ENCODE assay signal across 8 mouse cellular contexts in genomic region chr17:33757231-33757630, GRCm38 (mm10). TPM values are rescaled to one million over a fixed set of nuclear protein-coding genes. Genes with fewer than 3 reads are reported as not detected.
DNase-seq lines count a peak whose midpoint lies in the region; ATAC-seq lines count a peak whose summit lies in the region.

No protein-coding gene starts in this region.

- H3K9ac ChIP-seq in embryonic facial prominence, embryonic 12.5 days = no peak overlapping the region; the same call in 1 of the 2 replicates
- H3K9ac ChIP-seq in kidney, embryonic 14.5 days (ENCODE audit: low read depth, low read length) = peak overlapping the region; percentile 24; the same call in 1 of the 2 replicates
- H3K9ac ChIP-seq in neural tube, embryonic 15.5 days (replicated peaks) = 0 out of 2 replicates have a peak overlapping the region, but pooled peaks have one; percentile 15

- peak overlapping the region; percentile 18; the same call in 1 of the 2 replicates for H3K27ac ChIP-seq in embryonic facial prominence, embryonic 12.5 days
- H3K27ac ChIP-seq in embryonic facial prominence, embryonic 10.5 days (replicated peaks) = no peak overlapping the region
- H3K27ac ChIP-seq in kidney, embryonic 14.5 days (ENCODE audit: low read depth, low read length) = no peak overlapping the region
- 0 out of 2 replicates have a peak overlapping the region, but pooled peaks have one; percentile 13 for H3K27ac ChIP-seq in neural tube, embryonic 15.5 days (replicated peaks)

- no peaks in the 10 kb centered on the region for H3K27me3 ChIP-seq in embryonic facial prominence, embryonic 12.5 days
- H3K27me3 ChIP-seq in embryonic facial prominence, embryonic 10.5 days (replicated peaks; ENCODE audit: low read depth, poor library complexity, severe bottlenecking) = no peaks in the 10 kb centered on the region
- no peaks in the 10 kb centered on the region for H3K27me3 ChIP-seq in kidney, embryonic 14.5 days (ENCODE audit: control insufficient read depth, insufficient read depth, low read length)
- H3K27me3 ChIP-seq in neural tube, embryonic 15.5 days (replicated peaks) = no peaks in the 10 kb centered on the region

- H3K9me3 ChIP-seq in embryonic facial prominence, embryonic 12.5 days = no peaks in the 10 kb centered on the region
- H3K9me3 ChIP-seq in embryonic facial prominence, embryonic 10.5 days = no peaks in the 10 kb centered on the region
- H3K9me3 ChIP-seq in kidney, embryonic 14.5 days (ENCODE audit: control insufficient read depth, low read length) = no peaks in the 10 kb centered on the region
- H3K9me3 ChIP-seq in neural tube, embryonic 15.5 days (replicated peaks) = no peaks in the 10 kb centered on the region

- peaks cover 40% of the 10 kb centered on the region for H3K4me1 ChIP-seq in embryonic facial prominence, embryonic 12.5 days
- H3K4me1 ChIP-seq in embryonic facial prominence, embryonic 10.5 days = peaks cover 46% of the 10 kb centered on the region
- H3K4me1 ChIP-seq in kidney, embryonic 14.5 days (ENCODE audit: control insufficient read depth, insufficient read depth, low read length) = peaks cover 28% of the 10 kb centered on the region; the same call in 1 of the 2 replicates
- peaks cover 71% of the 10 kb centered on the region for H3K4me1 ChIP-seq in neural tube, embryonic 15.5 days

- H3K4me2 ChIP-seq in embryonic facial prominence, embryonic 12.5 days (replicated peaks) = 0 out of 2 replicates have a peak overlapping the region, but pooled peaks have one; percentile 13
- no peak overlapping the region for H3K4me2 ChIP-seq in kidney, embryonic 14.5 days (replicated peaks; ENCODE audit: low read depth, low read length)
- H3K4me2 ChIP-seq in neural tube, embryonic 15.5 days = peak overlapping the region; percentile 17

- ATAC-seq in embryonic facial prominence, embryonic 12.5 days (ENCODE audit: insufficient number of reproducible peaks, insufficient read depth, low FRiP score, low TSS enrichment) = no peak
- no peak for ATAC-seq in kidney, embryonic 14.5 days (ENCODE audit: low FRiP score, low TSS enrichment)
- ATAC-seq in neural tube, embryonic 15.5 days (ENCODE audit: low FRiP score) = no peak
- no peak for ATAC-seq in monocyte, adult 5-6 weeks (replicated peaks; ENCODE audit: insufficient number of reproducible peaks, low FRiP score, low TSS enrichment, poor library complexity, severe bottlenecking)

- no peak for DNase-seq in embryonic facial prominence, embryonic 10.5 days (ENCODE audit: low spot score)
- peak; percentile 15 for DNase-seq in 3134 (ENCODE audit: extremely low read depth, insufficient read length, low spot score)
- peak; percentile 85 for DNase-seq in fat pad, adult 2 months (ENCODE audit: extremely low read depth, low read depth, low spot score)
- no peak for DNase-seq in testis, postnatal 10 days (ENCODE audit: low spot score)

- no peak overlapping the region for H3K4me3 ChIP-seq in embryonic facial prominence, embryonic 12.5 days
- H3K4me3 ChIP-seq in embryonic facial prominence, embryonic 10.5 days = no peak overlapping the region
- H3K4me3 ChIP-seq in kidney, embryonic 14.5 days (ENCODE audit: low read length) = no peak overlapping the region
- no peak overlapping the region for H3K4me3 ChIP-seq in neural tube, embryonic 15.5 days (replicated peaks)

- peaks cover 6% of the 10 kb centered on the region; the same call in 1 of the 2 replicates for H3K36me3 ChIP-seq in embryonic facial prominence, embryonic 12.5 days
- peaks cover 47% of the 10 kb centered on the region for H3K36me3 ChIP-seq in embryonic facial prominence, embryonic 10.5 days (replicated peaks)
- H3K36me3 ChIP-seq in kidney, embryonic 14.5 days (ENCODE audit: control insufficient read depth, insufficient read depth, low read length) = peaks cover 7% of the 10 kb centered on the region; the same call in 1 of the 2 replicates
- H3K36me3 ChIP-seq in neural tube, embryonic 15.5 days = no peaks in the 10 kb centered on the region

- 60% methylated on average over 4 of the region's 4 CpGs for WGBS in embryonic facial prominence, embryonic 12.5 days
- WGBS in embryonic facial prominence, embryonic 10.5 days = 69% methylated on average over 4 of the region's 4 CpGs
- 44% methylated on average over 4 of the region's 4 CpGs for WGBS in kidney, embryonic 14.5 days
- WGBS in neural tube, embryonic 15.5 days = 57% methylated on average over 4 of the region's 4 CpGs

RNA-seq across cellular contexts. Expression of gene Rab11b, which starts 3.1 kb away (rescaled TPM):
- 367 and 378 TPM in 2 replicates for polyA plus RNA-seq in embryonic facial prominence, embryonic 12.5 days (2016; fragmentation: Nextera tagmentation; extraction: Ambion mirVana)
- 342 and 347 TPM in 2 replicates for polyA plus RNA-seq in embryonic facial prominence, embryonic 10.5 days (2016; fragmentation: Nextera tagmentation; extraction: Ambion mirVana)
- 217 and 269 TPM in 2 replicates for polyA plus RNA-seq in kidney, embryonic 14.5 days (2014; fragmentation: Nextera tagmentation; extraction: Ambion mirVana)
- 519 and 596 TPM in 2 replicates for polyA plus RNA-seq in neural tube, embryonic 15.5 days (2015; fragmentation: Nextera tagmentation; extraction: Ambion mirVana)
- total RNA-seq in monocyte, adult 5-6 weeks (2017) = 41.4 to 78.7 TPM (median 59.2 TPM) in 3 replicates

RNA-seq across cellular contexts. Expression of gene Angptl4, which starts 24.4 kb away (rescaled TPM):
- polyA plus RNA-seq in embryonic facial prominence, embryonic 12.5 days (2016; fragmentation: Nextera tagmentation; extraction: Ambion mirVana) = 44.2 and 45.6 TPM in 2 replicates
- 33.4 and 39.0 TPM in 2 replicates for polyA plus RNA-seq in embryonic facial prominence, embryonic 10.5 days (2016; fragmentation: Nextera tagmentation; extraction: Ambion mirVana)
- polyA plus RNA-seq in kidney, embryonic 14.5 days (2014; fragmentation: Nextera tagmentation; extraction: Ambion mirVana) = 18.4 and 19.4 TPM in 2 replicates
- 21.6 and 23.3 TPM in 2 replicates for polyA plus RNA-seq in neural tube, embryonic 15.5 days (2015; fragmentation: Nextera tagmentation; extraction: Ambion mirVana)
- 0.29 to 1.2 TPM in 2 of 3 replicates, not detected in the other for total RNA-seq in monocyte, adult 5-6 weeks (2017)

RNA-seq across cellular contexts. Expression of gene March2, which starts 38.8 kb away (rescaled TPM):
- 44.7 and 47.1 TPM in 2 replicates for polyA plus RNA-seq in embryonic facial prominence, embryonic 12.5 days (2016; fragmentation: Nextera tagmentation; extraction: Ambion mirVana)
- 28.0 and 28.5 TPM in 2 replicates for polyA plus RNA-seq in embryonic facial prominence, embryonic 10.5 days (2016; fragmentation: Nextera tagmentation; extraction: Ambion mirVana)
- 31.2 and 46.1 TPM in 2 replicates for polyA plus RNA-seq in kidney, embryonic 14.5 days (2014; fragmentation: Nextera tagmentation; extraction: Ambion mirVana)
- 77.4 and 81.5 TPM in 2 replicates for polyA plus RNA-seq in neural tube, embryonic 15.5 days (2015; fragmentation: Nextera tagmentation; extraction: Ambion mirVana)
- total RNA-seq in monocyte, adult 5-6 weeks (2017) = 55.4 to 90.5 TPM (median 74.7 TPM) in 3 replicates

RNA-seq across cellular contexts. Expression of gene Kank3, which starts 53.1 kb away (rescaled TPM):
- 32.4 and 35.4 TPM in 2 replicates for polyA plus RNA-seq in embryonic facial prominence, embryonic 12.5 days (2016; fragmentation: Nextera tagmentation; extraction: Ambion mirVana)
- 25.4 and 29.5 TPM in 2 replicates for polyA plus RNA-seq in embryonic facial prominence, embryonic 10.5 days (2016; fragmentation: Nextera tagmentation; extraction: Ambion mirVana)
- 49.9 and 52.1 TPM in 2 replicates for polyA plus RNA-seq in kidney, embryonic 14.5 days (2014; fragmentation: Nextera tagmentation; extraction: Ambion mirVana)
- 46.7 and 48.5 TPM in 2 replicates for polyA plus RNA-seq in neural tube, embryonic 15.5 days (2015; fragmentation: Nextera tagmentation; extraction: Ambion mirVana)
- 8.6 to 12.3 TPM (median 10.3 TPM) in 3 replicates for total RNA-seq in monocyte, adult 5-6 weeks (2017)

Comparison
In these comparisons a context has a peak if more than half of its experiments do, and no peak if none do; other contexts are left out.
1. H3K27ac ChIP-seq: peak in embryonic facial prominence, embryonic 12.5 days (single experiment) and neural tube, embryonic 15.5 days (single experiment); none in embryonic facial prominence, embryonic 10.5 days (single experiment) and kidney, embryonic 14.5 days (single experiment).
2. DNase-seq: peak in 3134 (single experiment) and fat pad, adult 2 months (single experiment); none in embryonic facial prominence, embryonic 10.5 days (single experiment) and testis, postnatal 10 days (single experiment).